Mouse (Mus musculus): Measurements from ENCODE around the gene Ccnh.

The Ccnh gene

GRCm38 (mm10) chr13:85207493-85207892 lies 18.3 kb downstream of the Ccnh start:
- TF ChIP-seq POU5F1 (IDR thresholded peaks at IDR 0.05; ENCODE audit: borderline replicate concordance, low read length) (no peak), CTCF (conservative IDR thresholded peaks at IDR 0.05; ENCODE audit: low read length) (peak; percentile 56)
- H3K4me3 ChIP-seq (replicated peaks; ENCODE audit: low read length) = no peak overlapping the region
- H3K27me3 ChIP-seq (ENCODE audit: insufficient read depth, low read length) = no peaks in the 10 kb centered on the region
- peaks cover 49% of the 10 kb centered on the region for H3K36me3 ChIP-seq (ENCODE audit: insufficient read depth, low read length)
- H3K9me3 ChIP-seq (ENCODE audit: low read length) = no peaks in the 10 kb centered on the region
- no peaks in the 10 kb centered on the region for H3K4me1 ChIP-seq (replicated peaks; ENCODE audit: low read depth, low read length)

DNA sequence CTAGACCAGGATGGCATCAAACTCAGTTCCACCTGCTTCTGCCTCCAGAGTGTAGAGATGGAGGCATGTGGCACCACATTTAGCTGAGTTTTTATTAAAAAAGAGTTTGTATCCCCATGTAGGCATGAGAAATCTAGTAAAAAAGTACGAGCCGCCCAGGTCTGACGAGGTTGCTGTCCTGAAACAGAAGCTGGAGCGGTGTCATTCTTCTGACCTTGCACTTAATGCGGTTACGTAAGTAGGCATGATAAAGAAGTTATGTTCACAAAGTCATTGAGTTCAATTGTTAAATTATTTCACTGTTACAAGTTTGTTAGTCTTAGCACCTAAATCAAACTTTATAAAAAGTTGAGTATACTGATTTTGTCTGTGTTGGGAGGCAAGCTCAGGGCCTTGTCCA lies 19.4 kb downstream of the Ccnh start:
- Histone ChIP-seq H3K4me1 (replicated peaks; ENCODE audit: low read depth, low read length) (no peaks in the 10 kb centered on the region), H3K9me3 (ENCODE audit: low read length) (no peaks in the 10 kb centered on the region), H3K4me3 (replicated peaks; ENCODE audit: low read length) (no peak overlapping the region), H3K27me3 (ENCODE audit: insufficient read depth, low read length) (no peaks in the 10 kb centered on the region), H3K36me3 (ENCODE audit: insufficient read depth, low read length) (peaks cover 52% of the 10 kb centered on the region)
- TF ChIP-seq NANOG (IDR thresholded peaks at IDR 0.05; ENCODE audit: borderline replicate concordance, low read length) = no peak
- TF ChIP-seq POU5F1 (IDR thresholded peaks at IDR 0.05; ENCODE audit: borderline replicate concordance, low read length) = no peak
- no peak for TF ChIP-seq CTCF (conservative IDR thresholded peaks at IDR 0.05; ENCODE audit: low read length)

DNA sequence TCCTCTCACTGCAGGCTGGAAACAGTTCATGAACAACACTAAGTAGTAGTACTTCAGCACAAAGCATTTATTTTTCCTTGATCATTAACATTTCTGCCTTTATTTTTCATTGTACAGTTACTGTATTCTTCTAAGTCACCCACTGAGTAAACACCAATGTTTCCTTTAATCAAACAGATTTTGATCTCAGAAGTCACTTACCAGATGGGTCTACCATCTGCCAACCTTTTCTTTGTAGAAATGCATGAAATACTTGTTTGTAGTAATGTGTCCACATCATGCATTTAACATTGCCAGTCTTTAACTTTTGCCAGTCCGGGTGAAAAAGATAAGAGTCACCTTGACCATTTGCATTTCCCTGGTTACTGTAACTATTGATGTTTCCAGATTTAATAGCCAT lies 21.1 kb downstream of the Ccnh start:
- peaks cover 50% of the 10 kb centered on the region for H3K36me3 ChIP-seq (ENCODE audit: insufficient read depth, low read length)
- no peak for TF ChIP-seq CTCF (conservative IDR thresholded peaks at IDR 0.05; ENCODE audit: low read length)
- TF ChIP-seq POU5F1 (IDR thresholded peaks at IDR 0.05; ENCODE audit: borderline replicate concordance, low read length) = no peak
- TF ChIP-seq NANOG (IDR thresholded peaks at IDR 0.05; ENCODE audit: borderline replicate concordance, low read length) = no peak
- no peaks in the 10 kb centered on the region for H3K27me3 ChIP-seq (ENCODE audit: insufficient read depth, low read length)
- H3K9me3 ChIP-seq (ENCODE audit: low read length) = no peaks in the 10 kb centered on the region
- no peaks in the 10 kb centered on the region for H3K4me1 ChIP-seq (replicated peaks; ENCODE audit: low read depth, low read length)
- no peak overlapping the region for H3K4me3 ChIP-seq (replicated peaks; ENCODE audit: low read length)

DNA sequence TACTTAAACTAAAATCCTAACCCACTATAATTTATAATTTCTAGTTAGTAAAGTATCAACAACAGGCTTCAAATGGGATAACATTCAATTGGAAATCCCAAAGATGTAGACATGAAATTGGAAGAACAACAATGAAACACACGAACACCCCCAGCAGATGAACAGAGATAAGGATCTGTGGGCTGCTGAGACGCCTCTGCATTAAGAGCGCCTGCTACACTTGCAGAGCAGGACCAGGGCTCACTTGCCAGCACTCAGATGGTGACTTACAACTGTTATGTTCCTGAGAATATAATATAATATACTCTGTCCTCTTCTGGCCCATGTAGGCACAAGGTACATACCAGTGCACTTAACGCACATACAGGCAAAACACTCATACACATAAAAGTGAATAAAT lies 29.4 kb downstream of the Ccnh start:
- no peaks in the 10 kb centered on the region for H3K27me3 ChIP-seq (ENCODE audit: insufficient read depth, low read length)
- TF ChIP-seq NANOG (IDR thresholded peaks at IDR 0.05; ENCODE audit: borderline replicate concordance, low read length) (no peak), CTCF (conservative IDR thresholded peaks at IDR 0.05; ENCODE audit: low read length) (no peak), POU5F1 (IDR thresholded peaks at IDR 0.05; ENCODE audit: borderline replicate concordance, low read length) (no peak)
- H3K36me3 ChIP-seq (ENCODE audit: insufficient read depth, low read length) = peaks cover 36% of the 10 kb centered on the region
- H3K4me1 ChIP-seq (replicated peaks; ENCODE audit: low read depth, low read length) = no peaks in the 10 kb centered on the region
- no peaks in the 10 kb centered on the region for H3K9me3 ChIP-seq (ENCODE audit: low read length)
- H3K4me3 ChIP-seq (replicated peaks; ENCODE audit: low read length) = no peak overlapping the region

- Histone ChIP-seq H3K27me3 (ENCODE audit: insufficient read depth, low read length) (no peaks in the 10 kb centered on the region), H3K4me3 (replicated peaks; ENCODE audit: low read length) (no peak overlapping the region), H3K36me3 (ENCODE audit: insufficient read depth, low read length) (peaks cover 5% of the 10 kb centered on the region; the same call in 1 of the 2 replicates), H3K4me1 (replicated peaks; ENCODE audit: low read depth, low read length) (no peaks in the 10 kb centered on the region), H3K9me3 (ENCODE audit: low read length) (no peaks in the 10 kb centered on the region)
- no peak for TF ChIP-seq NANOG (IDR thresholded peaks at IDR 0.05; ENCODE audit: borderline replicate concordance, low read length)
- no peak for TF ChIP-seq POU5F1 (IDR thresholded peaks at IDR 0.05; ENCODE audit: borderline replicate concordance, low read length)
- TF ChIP-seq CTCF (conservative IDR thresholded peaks at IDR 0.05; ENCODE audit: low read length) = no peak
Observed at GRCm38 (mm10) chr13:85238760-85239159, 49.6 kb downstream of the Ccnh start.
